Comparison of ENCODE assay signal across 8 mouse cellular contexts in genomic region chr7:81959704-81960103, GRCm38 (mm10). TPM values are rescaled to one million over a fixed set of nuclear protein-coding genes. Genes with fewer than 3 reads are reported as not detected.
DNase-seq lines count a peak whose midpoint lies in the region; ATAC-seq and TF ChIP-seq lines count a peak whose summit lies in the region.

No protein-coding gene starts in this region.

- peak; percentile 55 for ATAC-seq in forebrain, embryonic 15.5 days (replicated peaks)
- no peak for ATAC-seq in forebrain, embryonic 11.5 days (replicated peaks; ENCODE audit: low FRiP score)
- ATAC-seq in hindbrain, postnatal 0 days = peak; percentile 58; the same call in 1 of the 2 replicates
- ATAC-seq in megakaryocyte progenitor cell, adult 5-6 weeks (replicated peaks; ENCODE audit: poor library complexity) = peak; percentile 80
- ATAC-seq in erythroid progenitor cell, adult 5-6 weeks (replicated peaks; ENCODE audit: low FRiP score, poor library complexity, severe bottlenecking) = no peak

- no peaks in the 10 kb centered on the region for H3K36me3 ChIP-seq in forebrain, embryonic 15.5 days
- H3K36me3 ChIP-seq in forebrain, embryonic 11.5 days (ENCODE audit: control insufficient read depth, insufficient read depth, low read length) = no peaks in the 10 kb centered on the region
- no peaks in the 10 kb centered on the region for H3K36me3 ChIP-seq in hindbrain, postnatal 0 days (ENCODE audit: insufficient read depth, low read length)

- no peak for DNase-seq in forebrain, embryonic 11.5 days (ENCODE audit: low spot score)
- peak; percentile 27 to 42 for DNase-seq in right cerebral cortex, adult 2 months (ENCODE audit: low spot score in 2 of 2)
- DNase-seq in right cerebral cortex, postnatal 4 days = no peak
- peak; percentile 61 to 77 for DNase-seq in cerebellum, postnatal 10 days
- peak; percentile 85 for DNase-seq in hindbrain, postnatal 0 days (ENCODE audit: low spot score)

- H3K4me2 ChIP-seq in forebrain, embryonic 15.5 days (replicated peaks) = no peak overlapping the region
- H3K4me2 ChIP-seq in forebrain, embryonic 11.5 days (ENCODE audit: low read depth, low read length, severe bottlenecking) = no peak overlapping the region
- no peak overlapping the region for H3K4me2 ChIP-seq in hindbrain, postnatal 0 days (ENCODE audit: low read depth, low read length)

- TF ChIP-seq CTCF in hindbrain, postnatal 0 days (IDR thresholded peaks at IDR 0.05; ENCODE audit: low read depth) = peak; percentile 89

- no peaks in the 10 kb centered on the region for H3K4me1 ChIP-seq in forebrain, embryonic 15.5 days
- no peaks in the 10 kb centered on the region for H3K4me1 ChIP-seq in forebrain, embryonic 11.5 days (replicated peaks; ENCODE audit: control insufficient read depth, insufficient read depth, low read length)
- no peaks in the 10 kb centered on the region for H3K4me1 ChIP-seq in hindbrain, postnatal 0 days (ENCODE audit: insufficient read depth, low read length)

- H3K4me3 ChIP-seq in forebrain, embryonic 15.5 days = no peak overlapping the region
- H3K4me3 ChIP-seq in forebrain, embryonic 11.5 days (ENCODE audit: low read depth, low read length) = no peak overlapping the region
- no peak overlapping the region for H3K4me3 ChIP-seq in hindbrain, postnatal 0 days (ENCODE audit: low read length)

- H3K9me3 ChIP-seq in forebrain, embryonic 15.5 days = no peaks in the 10 kb centered on the region
- no peaks in the 10 kb centered on the region for H3K9me3 ChIP-seq in forebrain, embryonic 11.5 days (ENCODE audit: control insufficient read depth, low read length)
- H3K9me3 ChIP-seq in hindbrain, postnatal 0 days (ENCODE audit: low read length) = no peaks in the 10 kb centered on the region

- no peaks in the 10 kb centered on the region for H3K27me3 ChIP-seq in forebrain, embryonic 15.5 days
- H3K27me3 ChIP-seq in forebrain, embryonic 11.5 days (ENCODE audit: control insufficient read depth, insufficient read depth, low read length) = no peaks in the 10 kb centered on the region
- no peaks in the 10 kb centered on the region for H3K27me3 ChIP-seq in hindbrain, postnatal 0 days (ENCODE audit: insufficient read depth, low read length)

- no peak overlapping the region for H3K27ac ChIP-seq in forebrain, embryonic 15.5 days (replicated peaks)
- no peak overlapping the region for H3K27ac ChIP-seq in forebrain, embryonic 11.5 days (ENCODE audit: low read depth, low read length)
- no peak overlapping the region for H3K27ac ChIP-seq in hindbrain, postnatal 0 days

- WGBS in forebrain, embryonic 15.5 days = 3% methylated on average over 3 of the region's 3 CpGs
- 7% methylated on average over 3 of the region's 3 CpGs for WGBS in forebrain, embryonic 11.5 days
- 2% methylated on average over 3 of the region's 3 CpGs for WGBS in hindbrain, postnatal 0 days

- H3K9ac ChIP-seq in forebrain, embryonic 15.5 days (replicated peaks) = no peak overlapping the region
- no peak overlapping the region for H3K9ac ChIP-seq in forebrain, embryonic 11.5 days (ENCODE audit: low read length)
- H3K9ac ChIP-seq in hindbrain, postnatal 0 days (replicated peaks; ENCODE audit: low read length) = no peak overlapping the region

RNA-seq across cellular contexts. Expression of gene Hdgfl3, which starts 25.4 kb away (rescaled TPM):
- polyA plus RNA-seq in forebrain, embryonic 15.5 days (2015; fragmentation: Nextera tagmentation; extraction: Ambion mirVana) = 56.7 and 60.7 TPM in 2 replicates
- polyA plus RNA-seq in forebrain, embryonic 11.5 days (2014; fragmentation: Nextera tagmentation; extraction: Ambion mirVana) = 43.9 and 45.7 TPM in 2 replicates
- 85.2 and 91.3 TPM in 2 replicates for total RNA-seq in hindbrain, postnatal 0 days (2014; rRNA removed)
- polyA plus RNA-seq in hindbrain, postnatal 0 days (2015; fragmentation: Nextera tagmentation; extraction: Ambion mirVana) = 51.5 and 53.4 TPM in 2 replicates
- total RNA-seq in megakaryocyte progenitor cell, adult 5-6 weeks (2015) = 0.37 and 1.6 TPM in 2 replicates
- 0.87 and 1.5 TPM in 2 replicates for total RNA-seq in megakaryocyte progenitor cell, adult 5-6 weeks (2017)
- 1.3 TPM in 1 of 2 replicates, not detected in the other for total RNA-seq in erythroid progenitor cell, adult 5-6 weeks (2015; ENCODE audit: low replicate concordance)
- 0.26 TPM in 1 of 2 replicates, not detected in the other for total RNA-seq in erythroid progenitor cell, adult 5-6 weeks (2017; ENCODE audit: low replicate concordance)

RNA-seq across cellular contexts. Expression of gene Bnc1, which starts 32.4 kb away (rescaled TPM):
- 0.04 and 0.05 TPM in 2 replicates for polyA plus RNA-seq in forebrain, embryonic 15.5 days (2015; fragmentation: Nextera tagmentation; extraction: Ambion mirVana)
- polyA plus RNA-seq in forebrain, embryonic 11.5 days (2014; fragmentation: Nextera tagmentation; extraction: Ambion mirVana) = 0.64 and 0.76 TPM in 2 replicates
- total RNA-seq in hindbrain, postnatal 0 days (2014; rRNA removed) = 0.04 and 0.47 TPM in 2 replicates
- polyA plus RNA-seq in hindbrain, postnatal 0 days (2015; fragmentation: Nextera tagmentation; extraction: Ambion mirVana) = 0.04 TPM in 1 of 2 replicates, not detected in the other
- total RNA-seq in megakaryocyte progenitor cell, adult 5-6 weeks (2015) = not detected in 2 replicates
- not detected in 2 replicates for total RNA-seq in megakaryocyte progenitor cell, adult 5-6 weeks (2017)
- total RNA-seq in erythroid progenitor cell, adult 5-6 weeks (2015; ENCODE audit: low replicate concordance) = not detected in 2 replicates
- total RNA-seq in erythroid progenitor cell, adult 5-6 weeks (2017; ENCODE audit: low replicate concordance) = not detected in 2 replicates

Comparison
In these comparisons a context has a peak if more than half of its experiments do, and no peak if none do; other contexts are left out.
1. ATAC-seq: peak in forebrain, embryonic 15.5 days (single experiment), hindbrain, postnatal 0 days (single experiment) and megakaryocyte progenitor cell, adult 5-6 weeks (single experiment); none in forebrain, embryonic 11.5 days (single experiment) and erythroid progenitor cell, adult 5-6 weeks (single experiment).
2. DNase-seq: peak in right cerebral cortex, adult 2 months (2 of 2), cerebellum, postnatal 10 days (2 of 2) and hindbrain, postnatal 0 days (single experiment); none in forebrain, embryonic 11.5 days (single experiment) and right cerebral cortex, postnatal 4 days (single experiment).
3. RNA of gene Hdgfl3, which starts 25.4 kb away (total RNA-seq): 85.2 to 91.3 TPM in hindbrain, postnatal 0 days; 0.37 to 1.6 TPM in megakaryocyte progenitor cell, adult 5-6 weeks and 0.26 to 1.3 TPM in erythroid progenitor cell, adult 5-6 weeks; every median in the first group is over 10 times any median in the second.